Mouse (Mus musculus): Measurements from ENCODE around the gene Sptlc2. TPM values are rescaled to one million over a fixed set of nuclear protein-coding genes. Genes with fewer than 3 reads are reported as not detected.
"Not testable (repeated sequence)": the region's sequence is repeated elsewhere in the genome, so short reads cannot be mapped to it uniquely, and the experiment has no call there.

The Sptlc2 gene
- polyA plus RNA-seq, 1 experiment from 2014 or later = 69.1 TPM

DNA sequence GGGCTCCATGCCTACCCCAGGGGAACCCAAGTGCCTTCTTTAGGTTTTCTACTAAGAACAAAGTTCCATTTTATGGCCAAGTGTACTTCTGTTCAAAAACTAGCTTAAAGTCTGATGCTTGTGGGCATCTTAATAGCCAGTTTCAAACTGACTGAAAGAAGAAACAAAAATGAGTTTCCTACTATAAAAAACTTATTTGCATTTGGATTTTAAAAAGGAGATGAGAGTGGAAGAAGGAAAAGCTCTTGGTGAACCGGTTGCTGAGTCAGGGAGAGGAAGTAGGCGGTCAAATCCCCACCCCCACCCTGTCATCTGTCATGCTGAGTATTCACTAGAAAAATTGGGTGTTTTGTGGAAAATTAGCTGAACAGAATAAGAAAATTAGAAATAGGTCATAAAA lies 57.9 kb downstream of the Sptlc2 start:
- no peak for ATAC-seq (ENCODE audit: insufficient number of reproducible peaks, insufficient read depth, low FRiP score, low read depth)
- WGBS = 57% methylated on average over 2 of the region's 2 CpGs

DNA sequence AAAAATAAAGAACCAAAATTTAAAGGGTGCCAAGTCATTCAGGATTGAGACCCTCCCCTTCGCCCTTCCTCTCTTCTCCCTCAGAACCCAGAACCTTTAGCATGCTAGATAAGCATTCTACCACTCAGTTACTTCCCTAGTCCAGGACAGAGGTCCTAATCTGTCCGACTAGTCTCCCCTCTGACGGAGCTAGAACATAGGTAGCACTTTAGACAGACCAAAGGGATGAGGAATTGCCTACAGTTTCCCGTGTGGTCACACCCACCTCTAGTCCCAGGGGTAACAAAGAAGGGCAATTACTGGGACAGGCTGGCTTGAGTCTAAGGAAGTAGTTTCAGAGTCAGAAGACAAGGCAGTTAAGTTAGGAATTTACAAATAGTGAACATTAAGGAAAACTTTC lies 60.1 kb downstream of the Sptlc2 start:
- no peak overlapping the region for H3K27ac ChIP-seq (replicated peaks in 1 of 2; ENCODE audit: control insufficient read depth in 1 of 2, insufficient read depth in 1 of 2, low read depth in 2 of 2, low read length in 2 of 2)
- 48% methylated on average over 4 of the region's 4 CpGs for WGBS

More for the DNA sequence above, 57.9 kb downstream of the Sptlc2 start:
- no peak overlapping the region for H3K9ac ChIP-seq (ENCODE audit: low read length)
- H3K36me3 ChIP-seq (ENCODE audit: control insufficient read depth, insufficient read depth, low read length) = peaks cover 19% of the 10 kb centered on the region; the same call in 1 of the 2 replicates
- H3K9me3 ChIP-seq (ENCODE audit: control insufficient read depth, low read length) = no peaks in the 10 kb centered on the region
- 0 out of 4 replicates have a peak, but pooled peaks cover 2 to 8% of the 10 kb centered on the region in 2 experiments for H3K4me1 ChIP-seq (ENCODE audit: control insufficient read depth in 2 of 2, insufficient read depth in 2 of 2, low read length in 2 of 2)
- no peak overlapping the region for H3K4me3 ChIP-seq (ENCODE audit: control insufficient read depth in 1 of 2, insufficient read depth in 1 of 2, low read depth in 1 of 2, low read length in 2 of 2)
- H3K27me3 ChIP-seq (ENCODE audit: control insufficient read depth, insufficient read depth, low read length) = no peaks in the 10 kb centered on the region
- H3K4me2 ChIP-seq (ENCODE audit: low read length) = no peak overlapping the region
- no peak overlapping the region for H3K27ac ChIP-seq (replicated peaks in 1 of 2; ENCODE audit: control insufficient read depth in 1 of 2, insufficient read depth in 1 of 2, low read depth in 2 of 2, low read length in 2 of 2)

DNA sequence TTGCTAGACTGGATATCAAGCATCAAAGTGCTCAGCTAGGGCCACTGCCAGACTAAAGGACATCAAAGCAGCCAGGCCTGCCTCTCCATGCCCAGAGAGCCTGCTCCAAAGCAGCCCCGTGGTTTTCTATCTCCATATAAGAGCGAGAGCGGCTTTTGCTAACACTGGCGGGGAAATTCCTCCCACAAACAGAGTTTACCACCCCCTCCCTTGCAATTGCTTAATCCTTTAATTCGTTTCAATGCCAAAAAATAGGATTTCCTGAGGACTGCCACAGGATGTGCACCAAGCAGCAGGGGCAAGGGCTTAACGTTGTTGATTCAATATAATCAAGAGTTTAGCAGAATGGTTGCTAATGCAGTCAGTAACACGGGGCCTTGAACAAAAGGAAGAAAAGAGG lies 60.5 kb downstream of the Sptlc2 start:
- no peak for ATAC-seq (ENCODE audit: insufficient number of reproducible peaks, insufficient read depth, low FRiP score, low read depth)
- H3K4me1 ChIP-seq (ENCODE audit: control insufficient read depth in 2 of 2, insufficient read depth in 2 of 2, low read length in 2 of 2) = 0 out of 4 replicates have a peak, but pooled peaks cover 2 to 8% of the 10 kb centered on the region in 2 experiments
- H3K27me3 ChIP-seq (ENCODE audit: control insufficient read depth, insufficient read depth, low read length) = no peaks in the 10 kb centered on the region
- no peak overlapping the region for H3K4me3 ChIP-seq (ENCODE audit: control insufficient read depth in 1 of 2, insufficient read depth in 1 of 2, low read depth in 1 of 2, low read length in 2 of 2)
- no peak overlapping the region for H3K27ac ChIP-seq (replicated peaks in 1 of 2; ENCODE audit: control insufficient read depth in 1 of 2, insufficient read depth in 1 of 2, low read depth in 2 of 2, low read length in 2 of 2)
- no peak overlapping the region for H3K4me2 ChIP-seq (ENCODE audit: low read length)
- H3K9ac ChIP-seq (ENCODE audit: low read length) = no peak overlapping the region
- peaks cover 30% of the 10 kb centered on the region for H3K36me3 ChIP-seq (ENCODE audit: control insufficient read depth, insufficient read depth, low read length)
- no peaks in the 10 kb centered on the region for H3K9me3 ChIP-seq (ENCODE audit: control insufficient read depth, low read length)
- 23% methylated on average over 7 of the region's 7 CpGs for WGBS

More for the DNA sequence above, 60.1 kb downstream of the Sptlc2 start:
- ATAC-seq (ENCODE audit: insufficient number of reproducible peaks, insufficient read depth, low FRiP score, low read depth) = no peak
- no peak overlapping the region for H3K9ac ChIP-seq (ENCODE audit: low read length)
- no peaks in the 10 kb centered on the region for H3K9me3 ChIP-seq (ENCODE audit: control insufficient read depth, low read length)
- H3K36me3 ChIP-seq (ENCODE audit: control insufficient read depth, insufficient read depth, low read length) = peaks cover 33% of the 10 kb centered on the region
- H3K4me3 ChIP-seq (ENCODE audit: control insufficient read depth in 1 of 2, insufficient read depth in 1 of 2, low read depth in 1 of 2, low read length in 2 of 2) = no peak overlapping the region
- 0 out of 4 replicates have a peak, but pooled peaks cover 2 to 8% of the 10 kb centered on the region in 2 experiments for H3K4me1 ChIP-seq (ENCODE audit: control insufficient read depth in 2 of 2, insufficient read depth in 2 of 2, low read length in 2 of 2)
- H3K4me2 ChIP-seq (ENCODE audit: low read length) = no peak overlapping the region
- H3K27me3 ChIP-seq (ENCODE audit: control insufficient read depth, insufficient read depth, low read length) = no peaks in the 10 kb centered on the region

DNA sequence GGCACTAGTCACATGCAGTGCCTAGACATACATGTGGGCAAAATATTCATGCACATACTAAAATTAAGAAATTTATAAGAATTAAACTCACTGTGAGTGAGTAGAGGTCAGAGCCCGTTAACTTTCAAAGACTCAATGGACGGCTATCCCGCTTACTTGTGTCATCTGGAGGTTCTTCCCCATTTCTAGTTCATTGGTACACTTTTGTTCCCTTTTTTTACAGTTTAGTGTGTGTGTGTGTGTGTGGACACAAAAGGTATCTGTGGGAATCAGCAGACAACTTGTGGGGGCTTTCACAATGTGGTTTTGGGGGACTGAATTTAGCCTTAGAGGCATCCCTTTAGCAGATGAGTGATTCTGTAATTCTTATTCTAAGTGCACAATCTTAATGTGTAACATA lies 62.7 kb downstream of the Sptlc2 start:
- H3K9me3 ChIP-seq (ENCODE audit: control insufficient read depth, low read length) = no peaks in the 10 kb centered on the region
- ATAC-seq (ENCODE audit: insufficient number of reproducible peaks, insufficient read depth, low FRiP score, low read depth) = no peak
- no peaks in the 10 kb centered on the region for H3K27me3 ChIP-seq (ENCODE audit: control insufficient read depth, insufficient read depth, low read length)
- H3K9ac ChIP-seq (ENCODE audit: low read length) = no peak overlapping the region
- no peak overlapping the region for H3K4me3 ChIP-seq (ENCODE audit: control insufficient read depth in 1 of 2, insufficient read depth in 1 of 2, low read depth in 1 of 2, low read length in 2 of 2)
- peaks cover 26% of the 10 kb centered on the region for H3K36me3 ChIP-seq (ENCODE audit: control insufficient read depth, insufficient read depth, low read length)
- no peak overlapping the region for H3K27ac ChIP-seq (replicated peaks in 1 of 2; ENCODE audit: control insufficient read depth in 1 of 2, insufficient read depth in 1 of 2, low read depth in 2 of 2, low read length in 2 of 2)
- 0 out of 4 replicates have a peak, but pooled peaks cover 2 to 8% of the 10 kb centered on the region in 2 experiments for H3K4me1 ChIP-seq (ENCODE audit: control insufficient read depth in 2 of 2, insufficient read depth in 2 of 2, low read length in 2 of 2)
- H3K4me2 ChIP-seq (ENCODE audit: low read length) = no peak overlapping the region
- WGBS = 90% methylated on average over 3 of the region's 3 CpGs

DNA sequence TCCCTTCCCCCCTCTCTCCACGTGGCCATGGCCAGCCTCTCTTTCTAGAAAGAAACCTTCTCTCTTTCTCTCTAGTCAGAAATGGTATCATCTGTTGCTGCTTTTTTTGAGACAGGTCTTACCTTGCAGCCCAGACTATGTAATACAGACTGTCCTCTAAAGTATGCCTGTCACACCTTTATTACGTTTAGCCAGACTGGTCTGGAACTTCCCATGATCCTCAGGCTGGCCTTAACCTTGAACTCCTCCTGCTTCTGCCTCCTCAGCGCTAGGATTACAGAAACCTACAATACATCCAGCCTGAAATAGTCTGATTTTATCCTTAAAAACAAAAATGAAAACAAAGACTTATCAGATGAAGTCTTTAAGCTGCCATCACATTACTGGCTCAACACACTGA lies 68.9 kb downstream of the Sptlc2 start:
- H3K4me1 ChIP-seq (ENCODE audit: control insufficient read depth in 2 of 2, insufficient read depth in 2 of 2, low read length in 2 of 2) = no peaks in the 10 kb centered on the region
- WGBS = 88% methylated on average over 3 of the region's 3 CpGs
- H3K9me3 ChIP-seq (ENCODE audit: control insufficient read depth, low read length) = no peaks in the 10 kb centered on the region
- H3K27me3 ChIP-seq (ENCODE audit: control insufficient read depth, insufficient read depth, low read length) = no peaks in the 10 kb centered on the region
- peaks cover 12% of the 10 kb centered on the region for H3K36me3 ChIP-seq (ENCODE audit: control insufficient read depth, insufficient read depth, low read length)
- H3K9ac ChIP-seq (ENCODE audit: low read length) = no peak overlapping the region
- no peak for ATAC-seq (ENCODE audit: insufficient number of reproducible peaks, insufficient read depth, low FRiP score, low read depth)
- H3K4me3 ChIP-seq (ENCODE audit: control insufficient read depth in 1 of 2, insufficient read depth in 1 of 2, low read depth in 1 of 2, low read length in 2 of 2) = no peak overlapping the region
- H3K4me2 ChIP-seq (ENCODE audit: low read length) = no peak overlapping the region
- H3K27ac ChIP-seq (replicated peaks in 1 of 2; ENCODE audit: control insufficient read depth in 1 of 2, insufficient read depth in 1 of 2, low read depth in 2 of 2, low read length in 2 of 2) = no peak overlapping the region

DNA sequence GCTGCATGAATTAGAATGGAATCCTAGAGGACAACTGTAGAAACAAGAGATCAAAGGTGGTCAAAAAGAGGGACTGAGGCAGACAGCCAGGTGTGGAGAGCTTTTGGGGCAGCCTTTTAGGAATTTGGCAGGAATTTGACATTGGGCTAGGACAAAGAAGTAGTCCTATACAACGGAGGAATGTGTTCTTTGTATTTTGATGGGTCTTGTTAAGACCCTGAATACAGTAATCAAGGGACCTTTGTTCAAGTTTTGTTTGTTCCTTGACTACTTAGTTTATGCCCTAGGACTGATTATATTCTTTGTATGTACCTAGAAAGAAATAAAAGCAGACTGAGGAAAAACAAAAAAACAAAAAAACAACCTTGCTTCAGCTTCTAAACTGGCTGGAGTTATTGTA lies 70.2 kb downstream of the Sptlc2 start:
- Histone ChIP-seq H3K9ac (ENCODE audit: low read length) (no peak overlapping the region), H3K27me3 (ENCODE audit: control insufficient read depth, insufficient read depth, low read length) (no peaks in the 10 kb centered on the region), H3K36me3 (ENCODE audit: control insufficient read depth, insufficient read depth, low read length) (peaks cover 3% of the 10 kb centered on the region), H3K4me2 (ENCODE audit: low read length) (no peak overlapping the region), H3K4me1 (ENCODE audit: control insufficient read depth in 2 of 2, insufficient read depth in 2 of 2, low read length in 2 of 2) (no peaks in the 10 kb centered on the region), H3K9me3 (ENCODE audit: control insufficient read depth, low read length) (no peaks in the 10 kb centered on the region), H3K4me3 (ENCODE audit: control insufficient read depth in 1 of 2, insufficient read depth in 1 of 2, low read depth in 1 of 2, low read length in 2 of 2) (no peak overlapping the region), H3K27ac (replicated peaks in 1 of 2; ENCODE audit: control insufficient read depth in 1 of 2, insufficient read depth in 1 of 2, low read depth in 2 of 2, low read length in 2 of 2) (no peak overlapping the region)
- ATAC-seq (ENCODE audit: insufficient number of reproducible peaks, insufficient read depth, low FRiP score, low read depth) = no peak
- 80% methylated on average over 1 of the region's 1 CpGs for WGBS

DNA sequence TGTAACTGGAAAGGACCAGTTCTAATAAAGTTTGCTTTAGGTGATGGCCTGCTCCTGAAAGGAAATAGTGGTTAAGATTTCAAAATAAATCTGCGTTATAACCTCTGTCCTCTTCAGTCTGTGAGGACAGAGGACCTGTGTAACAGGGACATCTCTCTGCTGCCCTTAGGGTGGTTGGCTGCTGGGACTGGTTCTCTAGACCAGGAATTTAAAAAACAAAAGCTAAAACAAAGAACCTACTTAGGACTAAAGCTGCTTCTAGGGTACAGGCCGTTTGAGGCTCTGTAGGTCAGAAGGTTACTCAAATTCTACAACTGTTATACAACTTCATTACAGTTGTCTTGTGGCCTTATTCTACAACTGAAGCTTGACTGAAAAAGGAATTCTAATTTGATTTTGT lies 75.1 kb downstream of the Sptlc2 start:
- Histone ChIP-seq H3K36me3 (ENCODE audit: control insufficient read depth, insufficient read depth, low read length) (peaks cover 47% of the 10 kb centered on the region), H3K4me2 (ENCODE audit: low read length) (no peak overlapping the region), H3K9me3 (ENCODE audit: control insufficient read depth, low read length) (no peaks in the 10 kb centered on the region), H3K27me3 (ENCODE audit: control insufficient read depth, insufficient read depth, low read length) (no peaks in the 10 kb centered on the region), H3K9ac (ENCODE audit: low read length) (no peak overlapping the region), H3K4me3 (ENCODE audit: control insufficient read depth in 1 of 2, insufficient read depth in 1 of 2, low read depth in 1 of 2, low read length in 2 of 2) (no peak overlapping the region), H3K4me1 (ENCODE audit: control insufficient read depth in 2 of 2, insufficient read depth in 2 of 2, low read length in 2 of 2) (no peaks in the 10 kb centered on the region), H3K27ac (replicated peaks in 1 of 2; ENCODE audit: control insufficient read depth in 1 of 2, insufficient read depth in 1 of 2, low read depth in 2 of 2, low read length in 2 of 2) (no peak overlapping the region)
- ATAC-seq (ENCODE audit: insufficient number of reproducible peaks, insufficient read depth, low FRiP score, low read depth) = no peak
- WGBS = 77% methylated on average over 2 of the region's 2 CpGs

DNA sequence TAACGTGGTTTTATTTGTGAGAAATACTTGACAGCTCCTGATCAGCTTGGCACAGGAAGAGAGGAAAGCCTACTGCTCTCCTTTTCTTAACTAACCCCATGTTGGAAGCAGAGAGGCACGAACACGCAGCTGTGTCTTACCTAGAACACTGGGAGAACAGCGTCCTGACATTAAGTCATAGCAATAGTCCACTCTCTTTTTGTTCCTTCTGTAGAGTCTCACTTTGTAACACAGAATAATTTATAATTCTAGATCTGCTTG lies 81.6 kb downstream of the Sptlc2 start:
- not testable (repeated sequence) for H3K4me2 ChIP-seq (ENCODE audit: low read length); H3K9me3 ChIP-seq (ENCODE audit: control insufficient read depth, low read length); H3K27me3 ChIP-seq (ENCODE audit: control insufficient read depth, insufficient read depth, low read length); ATAC-seq (ENCODE audit: insufficient number of reproducible peaks, insufficient read depth, low FRiP score, low read depth); H3K27ac ChIP-seq (replicated peaks in 1 of 2; ENCODE audit: control insufficient read depth in 1 of 2, insufficient read depth in 1 of 2, low read depth in 2 of 2, low read length in 2 of 2); H3K9ac ChIP-seq (ENCODE audit: low read length); H3K4me3 ChIP-seq (ENCODE audit: control insufficient read depth in 1 of 2, insufficient read depth in 1 of 2, low read depth in 1 of 2, low read length in 2 of 2)
- Histone ChIP-seq H3K36me3 (ENCODE audit: control insufficient read depth, insufficient read depth, low read length) (peaks cover 34% of the 10 kb centered on the region), H3K4me1 (ENCODE audit: control insufficient read depth in 2 of 2, insufficient read depth in 2 of 2, low read length in 2 of 2) (peaks cover 4 to 10% of the 10 kb centered on the region in 2 experiments; a peak in 2 of 4 replicates)
- 70% methylated on average over 4 of the region's 4 CpGs for WGBS
